Mouse (Mus musculus) lung, adult 2 months (tissue): Measurements from ENCODE around the gene Plcb2.

ENCODE experiments used
- CTCF ChIP-seq: fragments of 200-500 bp; IDR thresholded peaks from 2 replicates; pipeline ENCODE4 v1.5.1; 2011; ENCODE audit warnings: mild to moderate bottlenecking, low read length, control low read depth; ENCODE audit not compliant: insufficient read depth
- POLR2A ChIP-seq: fragments of 200-500 bp; IDR thresholded peaks from 2 replicates; pipeline ENCODE4 v1.6.1; 2011; ENCODE audit warnings: low read depth, mild to moderate bottlenecking, control low read depth, low read length, borderline replicate concordance; ENCODE audit errors: extremely low read depth

GRCm38 (mm10) chr2:118756103-118756502 is 27.9 kb upstream of the Plcb2 start:
- TF ChIP-seq CTCF = no peak
- TF ChIP-seq POLR2A = no peak
